Mouse (Mus musculus) liver, embryonic 14.5 days (tissue): ENCODE results near the gene Spata31d1a. TPM values are rescaled to one million over a fixed set of nuclear protein-coding genes. Genes with fewer than 3 reads are reported as not detected.

ENCODE experiments used
- ATAC-seq: fragments of 200-750 bp; cut with Nextera tagmentation; 2 replicates; pipeline ENCODE4 v1.8.0; 2017; ENCODE audit warnings: moderate number of reproducible peaks, mild to moderate bottlenecking, moderate library complexity; ENCODE audit not compliant: insufficient read depth
- DNase-seq, 3 experiments: peaks; one replicate each; pipeline ENCODE4 v3.0.0-alpha.2; 2012 to 2013; ENCODE audit warnings: low read depth in 3 of 3, low spot score in 3 of 3
- H3K27ac ChIP-seq: fragments of 300-500 bp; sonication (generic); 2 replicates; pipeline ENCODE4 v1.5.1; 2014; ENCODE audit warnings: moderate library complexity, mild to moderate bottlenecking, control low read depth, inconsistent platforms
- H3K27me3 ChIP-seq: fragments of 300-500 bp; sonication (generic); 2 replicates; pipeline ENCODE4 v1.6.1; 2014; ENCODE audit warnings: mild to moderate bottlenecking, low read length, moderate library complexity; ENCODE audit not compliant: control insufficient read depth, insufficient read depth
- H3K36me3 ChIP-seq: fragments of 300-500 bp; sonication (generic); replicated peaks from 2 replicates; pipeline ENCODE4 v1.6.1; 2014; ENCODE audit warnings: low read depth; ENCODE audit not compliant: control insufficient read depth, insufficient read depth
- H3K4me1 ChIP-seq, 2 experiments: fragments of 200-500 bp in 1 of 2; fragments of 300-500 bp in 1 of 2; sonication (generic) in 1 of 2; replicated peaks; 2 replicates each; pipeline ENCODE4 v1.6.1; 2012 to 2014; ENCODE audit warnings: antibody characterized with exemption in 1 of 2, inconsistent platforms in 1 of 2, low read length in 1 of 2; ENCODE audit not compliant: control insufficient read depth in 2 of 2, insufficient read depth in 2 of 2
- H3K4me2 ChIP-seq: fragments of 300-500 bp; sonication (generic); 2 replicates; pipeline ENCODE4 v1.6.1; 2014; ENCODE audit warnings: low read depth, mild to moderate bottlenecking, control low read depth, moderate library complexity
- H3K4me3 ChIP-seq, 2 experiments: fragments of 200-500 bp in 1 of 2; fragments of 300-500 bp in 1 of 2; sonication (generic) in 1 of 2; 2 replicates each; pipeline ENCODE4 v1.5.1; 2012 to 2014; ENCODE audit warnings: low read depth in 2 of 2, low read length in 2 of 2, mild to moderate bottlenecking in 2 of 2, control low read depth in 1 of 2, inconsistent platforms in 1 of 2, moderate library complexity in 1 of 2; ENCODE audit not compliant: insufficient read depth in 1 of 2
- H3K9ac ChIP-seq: fragments of 300-500 bp; sonication (generic); replicated peaks from 2 replicates; pipeline ENCODE4 v1.6.1; 2014; ENCODE audit warnings: mild to moderate bottlenecking, control low read depth, moderate library complexity
- H3K9me3 ChIP-seq: fragments of 300-500 bp; sonication (generic); 2 replicates; pipeline ENCODE4 v1.6.1; 2016; ENCODE audit warnings: low read length, mixed read lengths; ENCODE audit not compliant: control insufficient read depth
- CTCF ChIP-seq: IDR thresholded peaks from 2 replicates; pipeline ENCODE4 v1.5.1; 2016; ENCODE audit warnings: antibody characterized with exemption, low read depth, control low read depth
- EP300 ChIP-seq: IDR thresholded peaks from 2 replicates; pipeline ENCODE4 v1.6.1; 2016; ENCODE audit warnings: antibody characterized with exemption, low read depth
- WGBS: fragments of 180-500 bp; shearing (Covaris S2); extraction: QIAGEN DNeasy Blood & Tissue Kit; methylation state at CpG from one replicate; pipeline ENCODE4 v1.1.7; 2014; ENCODE audit not compliant: insufficient replicate concordance; 5-methylcytosine and 5-hydroxymethylcytosine counted together
- polyA plus RNA-seq, 2 experiments: library from polyadenylated mRNA; depleted of rRNA in 1 of 2; stranded (reverse) in 1 of 2; unstranded in 1 of 2; fragments of >200 nt; fragmentation: Nextera tagmentation in 1 of 2; extraction: Ambion mirVana in 1 of 2; gene quantifications; 2 replicates each; pipeline versions ENCODE4 v1.2.1 to v1.2.3; 2012 to 2014

Gene Spata31d1a
- polyA plus RNA-seq, 2 experiments: not detected

GRCm38 (mm10) chr13:59657781-59658180 lies 52.3 kb downstream of the Spata31d1a start:
- Histone ChIP-seq H3K36me3 (peaks cover 38% of the 10 kb centered on the region), H3K27ac (no peak overlapping the region)

GRCm38 (mm10) chr13:59656975-59657388 lies 53.1 kb downstream of the Spata31d1a start:
- H3K36me3 ChIP-seq: peaks cover 30% of the 10 kb centered on the region
- H3K9ac ChIP-seq: no peak overlapping the region
- DNase-seq: no peak
- peaks cover 0 to 14% of the 10 kb centered on the region in 2 experiments; a peak in 3 of 4 replicates for H3K4me1 ChIP-seq
- TF ChIP-seq EP300: no peak
- TF ChIP-seq CTCF: no peak
- H3K27ac ChIP-seq: no peak overlapping the region
- H3K4me2 ChIP-seq: no peak overlapping the region
- ATAC-seq: no peak
- 66% methylated on average over 4 of the region's 4 CpGs for WGBS
- H3K4me3 ChIP-seq: no peak overlapping the region
- H3K9me3 ChIP-seq: no peaks in the 10 kb centered on the region
- no peaks in the 10 kb centered on the region for H3K27me3 ChIP-seq

More at GRCm38 (mm10) chr13:59657781-59658180, 52.3 kb downstream of the Spata31d1a start:
- ATAC-seq: no peak
- Histone ChIP-seq H3K9me3 (no peaks in the 10 kb centered on the region), H3K9ac (no peak overlapping the region), H3K4me3 (no peak overlapping the region), H3K27me3 (no peaks in the 10 kb centered on the region), H3K4me2 (no peak overlapping the region), H3K4me1 (peaks cover 0 to 14% of the 10 kb centered on the region in 2 experiments; a peak in 3 of 4 replicates)
- TF ChIP-seq CTCF: no peak
- TF ChIP-seq EP300: no peak
- WGBS: 79% methylated on average over 5 of the region's 5 CpGs
- DNase-seq: no peak

DNA sequence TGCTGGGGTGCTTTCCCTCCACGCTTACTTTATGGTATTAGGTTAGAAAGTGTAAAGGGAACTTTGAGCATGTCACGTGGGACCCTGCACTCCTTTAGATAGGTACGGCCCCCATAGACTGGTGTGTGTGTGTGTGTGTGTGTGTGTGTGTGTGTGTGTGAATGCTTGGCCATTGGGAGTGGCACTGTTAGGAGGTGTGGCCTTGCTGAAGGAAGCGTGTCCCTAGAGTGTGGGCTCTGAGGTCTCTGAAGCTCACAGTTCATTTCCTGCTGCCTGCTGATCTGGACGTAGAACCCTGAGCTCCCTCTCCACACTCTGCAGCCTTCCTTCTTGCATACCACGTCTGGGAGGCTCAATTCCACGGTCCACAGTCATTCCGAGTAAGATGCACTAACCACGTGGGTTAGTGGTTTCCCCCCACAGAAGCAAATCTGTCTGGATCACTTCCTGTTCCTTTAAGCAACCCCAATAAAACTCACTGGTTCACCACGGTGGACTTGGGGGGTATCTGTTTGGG lies 53.8 kb downstream of the Spata31d1a start:
- TF ChIP-seq EP300: no peak
- TF ChIP-seq CTCF: no peak
- H3K4me1 ChIP-seq: peaks cover 0 to 14% of the 10 kb centered on the region in 2 experiments; a peak in 3 of 4 replicates
- H3K27ac ChIP-seq: no peak overlapping the region
- H3K4me2 ChIP-seq: no peak overlapping the region
- H3K4me3 ChIP-seq: no peak overlapping the region
- H3K9me3 ChIP-seq: no peaks in the 10 kb centered on the region
- no peaks in the 10 kb centered on the region for H3K27me3 ChIP-seq
- 36% methylated on average over 10 of the region's 10 CpGs for WGBS
- ATAC-seq: no peak; the same call in 1 of the 2 replicates
- no peak for DNase-seq
- no peak overlapping the region for H3K9ac ChIP-seq
- peaks cover 27% of the 10 kb centered on the region for H3K36me3 ChIP-seq

DNA sequence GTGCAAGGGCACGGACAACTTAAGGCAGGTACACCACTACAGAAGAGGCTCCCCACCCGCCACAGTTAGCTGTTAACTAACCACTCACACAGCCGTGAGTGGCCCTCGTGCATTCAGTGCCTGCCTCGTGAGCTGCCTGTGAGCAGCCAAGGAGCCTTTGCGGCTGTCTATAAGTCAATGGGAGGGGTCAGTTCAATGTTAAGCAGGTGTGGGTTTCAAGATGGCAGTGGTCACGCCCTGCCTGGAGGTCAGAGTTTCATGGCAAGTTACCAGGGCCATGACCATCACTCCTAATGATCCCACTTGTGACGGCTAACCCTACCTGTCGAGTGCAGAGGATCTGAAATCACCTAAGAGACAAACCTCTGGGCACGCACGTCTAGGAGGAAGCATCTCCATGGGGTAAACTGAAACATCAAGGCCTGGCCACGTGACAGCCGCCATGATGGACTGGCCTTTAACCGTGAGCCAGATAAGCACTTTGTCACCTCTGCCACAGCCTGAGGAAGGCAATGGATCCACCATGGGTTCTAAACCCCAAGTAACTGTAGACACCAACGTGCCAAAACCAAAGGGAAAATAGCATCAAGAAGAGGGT lies 54.3 kb downstream of the Spata31d1a start:
- peaks cover 28% of the 10 kb centered on the region for H3K36me3 ChIP-seq
- H3K4me2 ChIP-seq: no peak overlapping the region
- H3K9ac ChIP-seq: no peak overlapping the region
- no peak overlapping the region for H3K4me3 ChIP-seq
- H3K4me1 ChIP-seq: peaks cover 0 to 12% of the 10 kb centered on the region in 2 experiments; a peak in 3 of 4 replicates
- no peak overlapping the region for H3K27ac ChIP-seq
- H3K9me3 ChIP-seq: no peaks in the 10 kb centered on the region
- no peak for DNase-seq
- 81% methylated on average over 15 of the region's 15 CpGs for WGBS
- no peaks in the 10 kb centered on the region for H3K27me3 ChIP-seq
- no peak for TF ChIP-seq CTCF
- TF ChIP-seq EP300: no peak
- ATAC-seq: no peak

- Histone ChIP-seq H3K27me3 (no peaks in the 10 kb centered on the region), H3K9me3 (no peaks in the 10 kb centered on the region), H3K4me2 (no peak overlapping the region), H3K27ac (no peak overlapping the region), H3K9ac (no peak overlapping the region), H3K4me1 (peaks cover 0 to 5% of the 10 kb centered on the region in 2 experiments; a peak in 2 of 4 replicates), H3K36me3 (peaks cover 27% of the 10 kb centered on the region), H3K4me3 (no peak overlapping the region)
- 71% methylated on average over 5 of the region's 5 CpGs for WGBS
- ATAC-seq (no peak), DNase-seq (no peak)
- TF ChIP-seq EP300 (no peak), CTCF (no peak)
Observed at GRCm38 (mm10) chr13:59654465-59654864, 55.7 kb downstream of the Spata31d1a start.
